Mouse (Mus musculus): ENCODE measurements around the gene Gm609. TPM values are rescaled to one million over a fixed set of nuclear protein-coding genes. Genes with fewer than 3 reads are reported as not detected.

Gene Gm609
- total and polyA plus RNA-seq, 3 experiments = 0.22 TPM; not detected in 2

- Histone ChIP-seq H3K36me3 (replicated peaks) (no peaks in the 10 kb centered on the region), H3K27me3 (ENCODE audit: insufficient read depth, low read length) (no peaks in the 10 kb centered on the region), H3K4me1 (ENCODE audit: insufficient read depth, low read depth, low read length) (no peaks in the 10 kb centered on the region), H3K4me3 (ENCODE audit: low read depth, low read length) (no peak overlapping the region), H3K9me3 (replicated peaks) (no peaks in the 10 kb centered on the region)
- DNase-seq (ENCODE audit: low spot score) (no peak), ATAC-seq (ENCODE audit: extremely low read depth, insufficient number of reproducible peaks, low FRiP score, poor library complexity, severe bottlenecking) (no peak)
- TF ChIP-seq CTCF (IDR thresholded peaks at IDR 0.05; ENCODE audit: low read depth, low read length) (no peak), GATA2 (IDR thresholded peaks at IDR 0.05; ENCODE audit: borderline replicate concordance, low read depth, low read length) (no peak), POLR2AphosphoS5 (IDR thresholded peaks at IDR 0.05; ENCODE audit: insufficient replicate concordance, low read depth, low read length) (no peak), GATA1 (IDR thresholded peaks at IDR 0.05; ENCODE audit: borderline replicate concordance, low read length) (no peak)
Observed at GRCm38 (mm10) chr16:45376294-45376693, 116.5 kb downstream of the Gm609 start.

- ATAC-seq (ENCODE audit: extremely low read depth, insufficient number of reproducible peaks, low FRiP score, poor library complexity, severe bottlenecking) = no peak
- TF ChIP-seq GATA1 (IDR thresholded peaks at IDR 0.05; ENCODE audit: borderline replicate concordance, low read length) (no peak), GATA2 (IDR thresholded peaks at IDR 0.05; ENCODE audit: borderline replicate concordance, low read depth, low read length) (no peak), CTCF (IDR thresholded peaks at IDR 0.05; ENCODE audit: low read depth, low read length) (no peak), POLR2AphosphoS5 (IDR thresholded peaks at IDR 0.05; ENCODE audit: insufficient replicate concordance, low read depth, low read length) (no peak), TAL1 (conservative IDR thresholded peaks at IDR 0.05; ENCODE audit: low read depth, low read length) (no peak)
- Histone ChIP-seq H3K36me3 (replicated peaks) (no peaks in the 10 kb centered on the region), H3K4me1 (ENCODE audit: insufficient read depth, low read depth, low read length) (no peaks in the 10 kb centered on the region), H3K27me3 (ENCODE audit: insufficient read depth, low read length) (no peaks in the 10 kb centered on the region), H3K4me3 (ENCODE audit: low read depth, low read length) (no peak overlapping the region), H3K9me3 (replicated peaks) (no peaks in the 10 kb centered on the region)
- no peak for DNase-seq (ENCODE audit: low spot score)
Observed at GRCm38 (mm10) chr16:45375506-45376225, 117.1 kb downstream of the Gm609 start.

GRCm38 (mm10) chr16:45374074-45374473 lies 118.7 kb downstream of the Gm609 start:
- Histone ChIP-seq H3K27me3 (ENCODE audit: insufficient read depth, low read length) (no peaks in the 10 kb centered on the region), H3K36me3 (replicated peaks) (no peaks in the 10 kb centered on the region), H3K4me1 (ENCODE audit: insufficient read depth, low read depth, low read length) (no peaks in the 10 kb centered on the region), H3K4me3 (ENCODE audit: low read depth, low read length) (no peak overlapping the region), H3K9me3 (replicated peaks) (no peaks in the 10 kb centered on the region)
- TF ChIP-seq POLR2AphosphoS5 (IDR thresholded peaks at IDR 0.05; ENCODE audit: insufficient replicate concordance, low read depth, low read length) (no peak), CTCF (IDR thresholded peaks at IDR 0.05; ENCODE audit: low read depth, low read length) (no peak), GATA2 (IDR thresholded peaks at IDR 0.05; ENCODE audit: borderline replicate concordance, low read depth, low read length) (no peak)
- no peak for ATAC-seq (ENCODE audit: extremely low read depth, insufficient number of reproducible peaks, low FRiP score, poor library complexity, severe bottlenecking)
- no peak for DNase-seq (ENCODE audit: low spot score)

- TF ChIP-seq GATA2 (IDR thresholded peaks at IDR 0.05; ENCODE audit: borderline replicate concordance, low read depth, low read length) (no peak), TAL1 (conservative IDR thresholded peaks at IDR 0.05; ENCODE audit: low read depth, low read length) (no peak), GATA1 (IDR thresholded peaks at IDR 0.05; ENCODE audit: borderline replicate concordance, low read length) (no peak), CTCF (IDR thresholded peaks at IDR 0.05; ENCODE audit: low read depth, low read length) (no peak), POLR2AphosphoS5 (IDR thresholded peaks at IDR 0.05; ENCODE audit: insufficient replicate concordance, low read depth, low read length) (no peak)
- no peak for ATAC-seq (ENCODE audit: extremely low read depth, insufficient number of reproducible peaks, low FRiP score, poor library complexity, severe bottlenecking)
- H3K9me3 ChIP-seq (replicated peaks) = no peaks in the 10 kb centered on the region
- H3K4me1 ChIP-seq (ENCODE audit: insufficient read depth, low read depth, low read length) = no peaks in the 10 kb centered on the region
- H3K27me3 ChIP-seq (ENCODE audit: insufficient read depth, low read length) = no peaks in the 10 kb centered on the region
- DNase-seq (ENCODE audit: low spot score) = no peak
- H3K36me3 ChIP-seq (replicated peaks) = no peaks in the 10 kb centered on the region
- no peak overlapping the region for H3K4me3 ChIP-seq (ENCODE audit: low read depth, low read length)
Observed at GRCm38 (mm10) chr16:45371076-45371475, 121.7 kb downstream of the Gm609 start.

- DNase-seq (ENCODE audit: low spot score) = no peak
- no peak overlapping the region for H3K4me3 ChIP-seq (ENCODE audit: low read depth, low read length)
- H3K4me1 ChIP-seq (ENCODE audit: insufficient read depth, low read depth, low read length) = no peaks in the 10 kb centered on the region
- H3K36me3 ChIP-seq (replicated peaks) = no peaks in the 10 kb centered on the region
- H3K27me3 ChIP-seq (ENCODE audit: insufficient read depth, low read length) = no peaks in the 10 kb centered on the region
- no peak for ATAC-seq (ENCODE audit: extremely low read depth, insufficient number of reproducible peaks, low FRiP score, poor library complexity, severe bottlenecking)
- no peaks in the 10 kb centered on the region for H3K9me3 ChIP-seq (replicated peaks)
- TF ChIP-seq GATA1 (IDR thresholded peaks at IDR 0.05; ENCODE audit: borderline replicate concordance, low read length) = no peak
- no peak for TF ChIP-seq CTCF (IDR thresholded peaks at IDR 0.05; ENCODE audit: low read depth, low read length)
- TF ChIP-seq TAL1 (conservative IDR thresholded peaks at IDR 0.05; ENCODE audit: low read depth, low read length) = no peak
- no peak for TF ChIP-seq GATA2 (IDR thresholded peaks at IDR 0.05; ENCODE audit: borderline replicate concordance, low read depth, low read length)
- no peak for TF ChIP-seq POLR2AphosphoS5 (IDR thresholded peaks at IDR 0.05; ENCODE audit: insufficient replicate concordance, low read depth, low read length)
Observed at GRCm38 (mm10) chr16:45369285-45369965, 123.3 kb downstream of the Gm609 start.

- no peaks in the 10 kb centered on the region for H3K4me1 ChIP-seq (ENCODE audit: insufficient read depth, low read depth, low read length)
- DNase-seq (ENCODE audit: low spot score) (no peak), ATAC-seq (ENCODE audit: extremely low read depth, insufficient number of reproducible peaks, low FRiP score, poor library complexity, severe bottlenecking) (no peak)
- H3K4me3 ChIP-seq (ENCODE audit: low read depth, low read length) = no peak overlapping the region
- TF ChIP-seq GATA2 (IDR thresholded peaks at IDR 0.05; ENCODE audit: borderline replicate concordance, low read depth, low read length) = no peak
- no peak for TF ChIP-seq CTCF (IDR thresholded peaks at IDR 0.05; ENCODE audit: low read depth, low read length)
- TF ChIP-seq POLR2AphosphoS5 (IDR thresholded peaks at IDR 0.05; ENCODE audit: insufficient replicate concordance, low read depth, low read length) = no peak
- TF ChIP-seq TAL1 (conservative IDR thresholded peaks at IDR 0.05; ENCODE audit: low read depth, low read length) = no peak
- no peaks in the 10 kb centered on the region for H3K9me3 ChIP-seq (replicated peaks)
- H3K27me3 ChIP-seq (ENCODE audit: insufficient read depth, low read length) = no peaks in the 10 kb centered on the region
- H3K36me3 ChIP-seq (replicated peaks) = no peaks in the 10 kb centered on the region
Observed at GRCm38 (mm10) chr16:45366111-45366510, 126.7 kb downstream of the Gm609 start.
